42 mouse cellular contexts compared by ENCODE assay signal in genomic region chr10:78012661-78013495, GRCm38 (mm10). TPM values are rescaled to one million over a fixed set of nuclear protein-coding genes. Genes with fewer than 3 reads are reported as not detected.
DNase-seq lines count a peak whose midpoint lies in the region; ATAC-seq lines count a peak whose summit lies in the region.
"Had no signal": no experiment of that assay in that cellular context is flagged by ENCODE, and none has a peak within 500 bp of the region (broad histone marks: within the 10 kb centered on the region; RNA-seq: fewer than 3 reads in every experiment).

No protein-coding gene starts in this region.

- no peak for ATAC-seq in megakaryocyte, adult 5-6 weeks (ENCODE audit: poor library complexity, severe bottlenecking)
- no peak for ATAC-seq in midbrain, embryonic 11.5 days (ENCODE audit: low FRiP score)
- ATAC-seq: forebrain, postnatal 0 days had no signal

- no peak overlapping the region for H3K4me2 ChIP-seq in midbrain, embryonic 11.5 days
- H3K4me2 ChIP-seq: embryonic facial prominence, embryonic 13.5 days; forebrain, embryonic 12.5 days; heart, embryonic 12.5 days; hindbrain, embryonic 13.5 days; kidney, embryonic 15.5 days; limb, embryonic 12.5 days; liver, embryonic 13.5 days; lung, embryonic 14.5 days; midbrain, embryonic 12.5 days; neural tube, embryonic 12.5 days; stomach, embryonic 15.5 days had no signal

- no peak overlapping the region for H3K27ac ChIP-seq in forebrain, embryonic 10.5 days
- no peak overlapping the region for H3K27ac ChIP-seq in midbrain, embryonic 11.5 days (ENCODE audit: low read depth, low read length)
- H3K27ac ChIP-seq: embryonic facial prominence, embryonic 13.5 days; forebrain, embryonic 12.5 days; heart, adult 2 months; hindbrain, embryonic 13.5 days; kidney, embryonic 15.5 days; layer of hippocampus, adult 2 months; left cerebral cortex, adult 2 months; limb, embryonic 12.5 days; liver, embryonic 13.5 days; midbrain, embryonic 12.5 days; neural tube, embryonic 12.5 days; stomach, embryonic 15.5 days had no signal

- peak; percentile 60 for DNase-seq in adrenal gland, postnatal 10 days
- DNase-seq in adrenal gland, adult 18-20 months (ENCODE audit: low spot score in 2 of 2) = no peak
- DNase-seq in R1 (ENCODE audit: low read depth, low spot score) = peak; percentile 63
- peak; percentile 32 for DNase-seq in fibroblast of lung, adult 2 months (ENCODE audit: low read depth)
- no peak for DNase-seq in forebrain, embryonic 10.5 days (ENCODE audit: extremely low spot score, low spot score)
- DNase-seq in midbrain, embryonic 11.5 days (ENCODE audit: low spot score, missing footprints) = no peak
- DNase-seq: B cell, adult 2 months; cerebellum, adult 11 months; cerebellum, postnatal 10 days; forebrain, postnatal 0 days; heart, adult 2 months; heart, postnatal 4 days; kidney, adult 11 months; kidney, postnatal 36 days; liver, embryonic 13.5 days; lung, embryonic 14.5 days; lung, postnatal 14 days; retina, postnatal 1 day; right cerebral cortex, postnatal 14 days; thymus, adult 18-20 months; thymus, postnatal 25 days had no signal

- H3K36me3 ChIP-seq in megakaryocyte, embryonic 14.5 days (replicated peaks; ENCODE audit: low read length) = peaks cover 10% of the 10 kb centered on the region
- peaks cover 5% of the 10 kb centered on the region; the same call in 1 of the 2 replicates for H3K36me3 ChIP-seq in forebrain, embryonic 10.5 days (replicated peaks)
- no peaks in the 10 kb centered on the region for H3K36me3 ChIP-seq in midbrain, embryonic 11.5 days (ENCODE audit: control insufficient read depth, insufficient read depth, low read length)
- H3K36me3 ChIP-seq: embryonic facial prominence, embryonic 13.5 days; forebrain, embryonic 12.5 days; heart, embryonic 12.5 days; hindbrain, embryonic 13.5 days; kidney, embryonic 15.5 days; limb, embryonic 12.5 days; liver, embryonic 13.5 days; midbrain, embryonic 12.5 days; neural tube, embryonic 12.5 days; stomach, embryonic 15.5 days had no signal

- H3K9me3 ChIP-seq in megakaryocyte, embryonic 14.5 days = peaks cover 4% of the 10 kb centered on the region; the same call in 1 of the 2 replicates
- H3K9me3 ChIP-seq in forebrain, embryonic 10.5 days = peaks cover 6% of the 10 kb centered on the region; the same call in 1 of the 2 replicates
- H3K9me3 ChIP-seq in midbrain, embryonic 11.5 days (ENCODE audit: control insufficient read depth, low read length) = no peaks in the 10 kb centered on the region
- H3K9me3 ChIP-seq: embryonic facial prominence, embryonic 13.5 days; forebrain, embryonic 12.5 days; hindbrain, embryonic 13.5 days; kidney, embryonic 15.5 days; liver, embryonic 13.5 days; midbrain, embryonic 12.5 days; neural tube, embryonic 12.5 days; stomach, embryonic 15.5 days had no signal

- peaks cover 4% of the 10 kb centered on the region for H3K27me3 ChIP-seq in megakaryocyte, embryonic 14.5 days (replicated peaks)
- H3K27me3 ChIP-seq in forebrain, embryonic 10.5 days (ENCODE audit: poor library complexity, severe bottlenecking) = no peaks in the 10 kb centered on the region
- H3K27me3 ChIP-seq in midbrain, embryonic 11.5 days (ENCODE audit: control insufficient read depth, insufficient read depth, low read length) = no peaks in the 10 kb centered on the region
- H3K27me3 ChIP-seq: embryonic facial prominence, embryonic 13.5 days; kidney, embryonic 15.5 days; neural tube, embryonic 12.5 days; stomach, embryonic 15.5 days had no signal

- peak overlapping the region; percentile 28 for H3K4me3 ChIP-seq in megakaryocyte, embryonic 14.5 days (replicated peaks)
- H3K4me3 ChIP-seq in forebrain, embryonic 10.5 days = no peak overlapping the region
- H3K4me3 ChIP-seq in midbrain, embryonic 11.5 days (ENCODE audit: low read depth, low read length) = no peak overlapping the region
- H3K4me3 ChIP-seq: embryonic facial prominence, embryonic 13.5 days; forebrain, embryonic 12.5 days; heart, adult 2 months; heart, embryonic 12.5 days; hindbrain, embryonic 13.5 days; kidney, embryonic 15.5 days; layer of hippocampus, adult 2 months; left cerebral cortex, adult 2 months; limb, embryonic 12.5 days; liver, embryonic 13.5 days; midbrain, embryonic 12.5 days; myocyte; neural tube, embryonic 12.5 days; stomach, embryonic 15.5 days had no signal

- peaks cover 52% of the 10 kb centered on the region for H3K4me1 ChIP-seq in megakaryocyte, embryonic 14.5 days
- H3K4me1 ChIP-seq in forebrain, embryonic 10.5 days = peaks cover 25% of the 10 kb centered on the region
- peaks cover 11% of the 10 kb centered on the region for H3K4me1 ChIP-seq in midbrain, embryonic 11.5 days (ENCODE audit: control insufficient read depth, insufficient read depth, low read length)

- no peak overlapping the region for H3K9ac ChIP-seq in midbrain, embryonic 11.5 days (ENCODE audit: low read length)
- H3K9ac ChIP-seq: embryonic facial prominence, embryonic 13.5 days; forebrain, embryonic 12.5 days; forebrain, postnatal 0 days; heart, embryonic 12.5 days; hindbrain, embryonic 13.5 days; kidney, embryonic 15.5 days; limb, embryonic 12.5 days; liver, embryonic 13.5 days; lung, embryonic 14.5 days; midbrain, embryonic 12.5 days; neural tube, embryonic 12.5 days; stomach, embryonic 15.5 days had no signal

- WGBS in forebrain, embryonic 10.5 days = 94% methylated on average over 18 of the region's 18 CpGs
- WGBS in midbrain, embryonic 11.5 days = 90% methylated on average over 18 of the region's 18 CpGs

RNA-seq across cellular contexts. Expression of gene Pfkl, which starts 3.0 kb away (rescaled TPM):
- 100 to 1,000 TPM; 142 to 172 TPM for total RNA-seq in adrenal gland, postnatal 10 days (2021)
- 100 to 1,000 TPM; 137 to 283 TPM for total RNA-seq in adrenal gland, adult 18-20 months (2021)
- 333 and 674 TPM in 2 replicates for polyA plus RNA-seq in megakaryocyte, embryonic 14.5 days (2012; ENCODE audit: insufficient read depth, low replicate concordance)
- total RNA-seq in megakaryocyte, adult 5-6 weeks (2015) = 6.9 and 7.0 TPM in 2 replicates
- 13.6 and 16.9 TPM in 2 replicates for total RNA-seq in megakaryocyte, adult 5-6 weeks (2017)
- 262 and 282 TPM in 2 replicates for polyA plus RNA-seq in forebrain, embryonic 10.5 days (2016; fragmentation: Nextera tagmentation; extraction: Ambion mirVana)
- 96.9 and 103 TPM in 2 replicates for polyA plus RNA-seq in midbrain, embryonic 11.5 days (2014; fragmentation: Nextera tagmentation; extraction: Ambion mirVana)

RNA-seq across cellular contexts. Expression of gene Dnmt3l, which starts 28.9 kb away (rescaled TPM):
- 1 to 10 TPM; 2.4 to 6.4 TPM for total RNA-seq in adrenal gland, postnatal 10 days (2021)
- 10 to 100 TPM in 1 of 2 experiments, 1 to 10 TPM in 1; 4.4 to 24.4 TPM for total RNA-seq in adrenal gland, adult 18-20 months (2021)
- polyA plus RNA-seq in megakaryocyte, embryonic 14.5 days (2012; ENCODE audit: insufficient read depth, low replicate concordance) = not detected in 2 replicates
- total RNA-seq in megakaryocyte, adult 5-6 weeks (2015) = 2.5 TPM in 1 of 2 replicates, not detected in the other
- 0.37 TPM in 1 of 2 replicates, not detected in the other for total RNA-seq in megakaryocyte, adult 5-6 weeks (2017)
- not detected in 2 replicates for polyA plus RNA-seq in forebrain, embryonic 10.5 days (2016; fragmentation: Nextera tagmentation; extraction: Ambion mirVana)
- polyA plus RNA-seq in midbrain, embryonic 11.5 days (2014; fragmentation: Nextera tagmentation; extraction: Ambion mirVana) = not detected in 2 replicates
- total RNA-seq: forebrain, postnatal 0 days; gastrocnemius, adult 8-10 months; gastrocnemius, postnatal 4 days; heart, postnatal 4 days; layer of hippocampus, adult 2 months; left cerebral cortex, postnatal 25 days; midbrain, postnatal 0 days had no signal
- polyA plus RNA-seq: forebrain, embryonic 12.5 days; forebrain, postnatal 0 days; G1E; heart, embryonic 12.5 days; heart, postnatal 0 days; hindbrain, embryonic 13.5 days; limb, embryonic 12.5 days; liver, embryonic 13.5 days; midbrain, embryonic 12.5 days; midbrain, postnatal 0 days; neural tube, embryonic 12.5 days had no signal

RNA-seq across cellular contexts. Expression of gene Aire, which starts 30.5 kb away (rescaled TPM):
- under 1 TPM in 1 of 2 experiments, not detected in 1; 0.12 TPM for total RNA-seq in adrenal gland, postnatal 10 days (2021)
- total RNA-seq in adrenal gland, adult 18-20 months (2021) = not detected
- polyA plus RNA-seq in megakaryocyte, embryonic 14.5 days (2012; ENCODE audit: insufficient read depth, low replicate concordance) = not detected in 2 replicates
- not detected in 2 replicates for total RNA-seq in megakaryocyte, adult 5-6 weeks (2015)
- total RNA-seq in megakaryocyte, adult 5-6 weeks (2017) = not detected in 2 replicates
- 0.28 and 0.33 TPM in 2 replicates for polyA plus RNA-seq in forebrain, embryonic 10.5 days (2016; fragmentation: Nextera tagmentation; extraction: Ambion mirVana)
- 0.10 TPM in 1 of 2 replicates, not detected in the other for polyA plus RNA-seq in midbrain, embryonic 11.5 days (2014; fragmentation: Nextera tagmentation; extraction: Ambion mirVana)
- total RNA-seq: common myeloid progenitor, adult 5-6 weeks; forebrain, postnatal 0 days; G1E; gastrocnemius, adult 8-10 months; gastrocnemius, postnatal 4 days; heart, adult 2 months; heart, postnatal 4 days; left cerebral cortex, postnatal 25 days had no signal
- polyA plus RNA-seq: heart, embryonic 12.5 days; heart, postnatal 0 days; liver, embryonic 13.5 days had no signal

RNA-seq across cellular contexts. Expression of gene 1810043G02Rik, which starts 34.6 kb away (rescaled TPM):
- total RNA-seq in adrenal gland, postnatal 10 days (2021) = 10 to 100 TPM; 15.7 to 21.4 TPM
- total RNA-seq in adrenal gland, adult 18-20 months (2021) = 10 to 100 TPM; 17.9 to 21.1 TPM
- 10.0 and 22.2 TPM in 2 replicates for polyA plus RNA-seq in megakaryocyte, embryonic 14.5 days (2012; ENCODE audit: insufficient read depth, low replicate concordance)
- 9.1 and 12.3 TPM in 2 replicates for total RNA-seq in megakaryocyte, adult 5-6 weeks (2015)
- 12.2 and 15.8 TPM in 2 replicates for total RNA-seq in megakaryocyte, adult 5-6 weeks (2017)
- 33.9 and 37.4 TPM in 2 replicates for polyA plus RNA-seq in forebrain, embryonic 10.5 days (2016; fragmentation: Nextera tagmentation; extraction: Ambion mirVana)
- polyA plus RNA-seq in midbrain, embryonic 11.5 days (2014; fragmentation: Nextera tagmentation; extraction: Ambion mirVana) = 32.3 and 36.5 TPM in 2 replicates

RNA-seq across cellular contexts. Expression of gene Trpm2, which starts 42.5 kb away (rescaled TPM):
- total RNA-seq in adrenal gland, postnatal 10 days (2021) = 1 to 10 TPM; 2.3 to 2.8 TPM
- total RNA-seq in adrenal gland, adult 18-20 months (2021) = 1 to 10 TPM; 5.2 to 5.9 TPM
- polyA plus RNA-seq in megakaryocyte, embryonic 14.5 days (2012; ENCODE audit: insufficient read depth, low replicate concordance) = 2.7 TPM in 1 of 2 replicates, not detected in the other
- 15.2 and 20.7 TPM in 2 replicates for total RNA-seq in megakaryocyte, adult 5-6 weeks (2015)
- 33.5 and 35.8 TPM in 2 replicates for total RNA-seq in megakaryocyte, adult 5-6 weeks (2017)
- polyA plus RNA-seq in forebrain, embryonic 10.5 days (2016; fragmentation: Nextera tagmentation; extraction: Ambion mirVana) = 0.53 and 0.57 TPM in 2 replicates
- polyA plus RNA-seq in midbrain, embryonic 11.5 days (2014; fragmentation: Nextera tagmentation; extraction: Ambion mirVana) = 0.75 and 1.5 TPM in 2 replicates
- polyA plus RNA-seq: myocyte had no signal

Comparison
In these comparisons a context has a peak if more than half of its experiments do, and no peak if none do; other contexts are left out.
1. DNase-seq: peak in adrenal gland, postnatal 10 days (single experiment), R1 (single experiment) and fibroblast of lung, adult 2 months (single experiment); none in adrenal gland, adult 18-20 months (0 of 2), forebrain, embryonic 10.5 days (single experiment) and midbrain, embryonic 11.5 days (single experiment).
2. RNA of gene Pfkl, which starts 3.0 kb away (total RNA-seq): 137 to 283 TPM in adrenal gland, adult 18-20 months and 142 to 172 TPM in adrenal gland, postnatal 10 days; 6.9 to 16.9 TPM in megakaryocyte, adult 5-6 weeks; every median in the first group is over 4 times any median in the second.